Mouse (Mus musculus) lung, postnatal 0 days (tissue): ENCODE measurements around the gene Nupr1.

Source experiments
- CTCF ChIP-seq: IDR thresholded peaks from 2 replicates; pipeline ENCODE4 v1.5.1; 2016; ENCODE audit warnings: antibody characterized with exemption, mild to moderate bottlenecking
- EP300 ChIP-seq: IDR thresholded peaks from 2 replicates; pipeline ENCODE4 v1.6.1; 2016; ENCODE audit warnings: antibody characterized with exemption, mild to moderate bottlenecking, control low read depth

- TF ChIP-seq CTCF (no peak), EP300 (no peak)
These were observed 10.9 kb downstream of the Nupr1 start for GRCm38 (mm10) chr7:126619559-126620275.
